Mouse (Mus musculus) left cerebral cortex, adult 8-10 months (tissue): ENCODE measurements around the gene Rps11. TPM values are rescaled to one million over a fixed set of nuclear protein-coding genes. Genes with fewer than 3 reads are reported as not detected.
A peak's percentile ranks its signal among the peaks of the same experiment; 100 is the strongest.
"Not testable (repeated sequence)": the region's sequence is repeated elsewhere in the genome, so short reads cannot be mapped to it uniquely, and the experiment has no call there.

ENCODE experiments used
- DNase-seq, 2 experiments: peaks; one replicate each; pipeline ENCODE4 v3.0.0; 2022; ENCODE audit warnings: low spot score in 2 of 2
- total RNA-seq, 4 experiments: library from RNA; stranded (reverse); gene quantifications; 2 replicates each; pipeline ENCODE4 v1.2.4; 2022

Rps11 gene
- total RNA-seq, 4 experiments from 2014 or later: 467 to 554 (median 521) TPM

DNA sequence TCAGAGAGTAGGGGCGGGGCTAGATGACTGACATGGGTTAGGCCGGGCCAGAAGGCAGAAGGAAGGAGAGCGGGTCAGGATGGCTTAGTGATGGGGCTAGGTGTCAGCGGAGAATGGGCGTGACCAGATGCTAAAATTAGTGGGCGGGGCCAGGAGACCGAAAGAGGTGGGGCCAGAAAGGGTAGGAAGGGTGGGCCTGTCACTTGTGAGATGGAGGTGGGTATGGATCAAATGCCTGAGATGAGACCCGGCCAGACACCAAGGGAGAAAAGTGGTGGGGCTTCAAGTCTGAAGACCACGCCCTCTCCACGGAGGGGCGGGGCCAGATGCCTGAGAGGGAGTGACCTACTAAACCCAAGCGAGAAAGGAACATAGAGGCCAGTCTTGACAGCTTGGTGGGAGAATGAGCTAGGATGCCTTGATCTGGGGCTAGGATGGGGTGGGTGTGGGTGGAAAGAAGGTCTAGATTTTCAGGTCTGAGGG, 10.3 kb upstream of the Rps11 start:
- no peak for DNase-seq

DNA sequence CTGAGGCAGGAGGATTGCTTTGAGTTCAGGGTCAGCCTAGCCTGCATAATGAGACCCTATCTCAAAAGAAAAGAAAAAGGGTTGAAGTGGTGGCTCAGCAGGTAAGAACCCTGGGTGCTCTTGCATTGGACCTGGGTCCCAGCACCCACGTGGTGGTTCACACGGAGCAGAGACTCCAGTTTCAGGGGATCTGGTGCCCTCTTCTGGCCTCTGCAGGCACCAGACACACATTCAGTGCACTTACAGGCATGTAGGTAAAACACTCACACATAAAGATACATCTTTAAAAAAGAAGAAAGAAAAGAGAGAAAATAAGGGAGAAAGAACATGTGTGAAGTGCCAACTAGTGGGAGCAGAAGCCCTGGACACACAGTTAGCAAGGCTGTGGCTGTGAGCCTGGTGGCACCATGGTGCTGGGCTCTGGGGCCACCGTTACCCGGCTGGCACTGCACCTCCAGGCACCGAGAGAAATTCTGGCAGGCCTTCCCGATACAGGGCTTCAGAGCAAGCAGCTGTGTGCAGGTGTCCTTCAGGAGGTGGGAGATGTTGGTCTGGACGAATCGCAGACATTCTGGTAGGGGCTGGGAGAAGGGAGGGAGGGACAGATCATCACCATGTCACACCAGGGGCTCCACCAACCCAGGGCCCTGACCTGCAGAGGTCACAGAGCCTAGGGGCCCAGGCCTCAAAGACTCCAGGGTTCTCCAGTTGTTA, 9.4 kb upstream of the Rps11 start:
- DNase-seq: no peak

DNA sequence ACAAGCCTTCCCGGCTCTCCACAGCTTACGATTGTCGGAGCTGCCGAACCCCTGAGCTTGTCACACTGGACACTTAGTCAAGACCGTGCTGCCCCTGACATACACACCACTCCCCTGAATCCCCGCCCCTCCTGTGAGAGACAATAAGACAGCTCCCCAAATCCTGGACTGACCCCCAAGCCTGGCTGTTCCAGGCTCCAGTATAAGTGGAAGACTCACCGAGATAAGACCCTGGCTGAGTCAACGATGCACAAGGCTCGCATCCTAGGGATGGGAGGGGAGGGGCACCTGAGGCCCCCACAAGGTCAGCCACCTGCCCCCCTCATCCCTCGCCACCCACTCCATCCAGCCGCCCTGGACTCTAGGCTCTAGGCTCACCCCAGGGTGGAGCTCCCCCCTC, 7.6 kb upstream of the Rps11 start:
- no peak for DNase-seq

DNA sequence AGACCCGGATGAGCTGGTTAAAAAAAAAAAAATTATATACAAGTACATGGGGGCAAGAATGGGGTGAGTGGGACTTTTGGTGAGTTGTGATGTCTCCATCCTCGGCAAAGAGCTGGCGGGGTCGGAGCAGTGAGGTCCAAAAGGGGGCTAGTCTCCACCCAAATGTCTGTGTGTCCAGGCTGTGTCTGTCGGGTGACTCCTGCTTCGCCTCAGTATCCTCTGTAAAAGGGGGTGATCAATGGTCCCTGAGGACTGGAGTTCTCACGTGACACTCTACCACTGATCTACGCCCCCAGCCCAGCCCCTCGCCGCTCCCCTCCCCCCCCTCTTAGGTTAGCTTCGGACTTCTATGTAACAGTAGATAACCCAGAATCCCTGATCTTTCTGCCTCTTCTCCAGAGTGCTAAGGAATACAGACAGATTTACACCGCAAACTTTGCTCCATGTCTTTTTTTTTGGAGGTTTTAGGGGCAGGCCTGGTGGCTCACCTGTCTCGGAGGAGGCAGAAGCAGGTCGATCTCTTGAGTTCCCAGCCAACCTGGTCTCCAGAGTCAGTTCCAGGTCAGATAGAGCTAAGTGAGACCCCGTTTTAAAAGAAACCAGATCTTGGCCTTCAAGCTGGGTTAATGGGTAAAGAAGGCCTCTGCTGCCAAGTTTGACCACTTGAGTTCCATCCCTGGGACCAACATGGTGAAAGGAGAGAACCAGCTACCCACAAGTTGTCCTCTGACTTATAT, 5.7 kb upstream of the Rps11 start:
- no peak for DNase-seq

DNA sequence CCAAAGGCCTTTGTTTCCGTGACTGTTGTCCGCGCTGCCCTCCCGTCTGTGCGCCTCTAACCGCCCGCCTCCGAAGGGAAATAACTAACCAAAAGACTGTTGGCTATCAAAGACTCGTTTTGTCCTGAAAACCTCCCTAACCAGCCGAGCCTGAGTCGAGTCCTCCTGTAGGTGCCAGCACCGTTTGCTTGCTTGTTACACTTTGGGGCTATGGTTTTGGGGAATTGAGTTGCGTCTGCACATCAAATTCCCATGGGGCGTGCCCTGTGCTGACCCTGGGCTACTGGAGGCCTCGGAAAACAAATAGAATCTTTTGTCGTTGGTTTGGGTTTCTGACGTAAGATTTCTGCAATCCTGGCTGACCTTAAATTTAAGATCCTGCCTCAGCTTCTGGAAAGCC, 5.1 kb upstream of the Rps11 start:
- DNase-seq: no peak

DNA sequence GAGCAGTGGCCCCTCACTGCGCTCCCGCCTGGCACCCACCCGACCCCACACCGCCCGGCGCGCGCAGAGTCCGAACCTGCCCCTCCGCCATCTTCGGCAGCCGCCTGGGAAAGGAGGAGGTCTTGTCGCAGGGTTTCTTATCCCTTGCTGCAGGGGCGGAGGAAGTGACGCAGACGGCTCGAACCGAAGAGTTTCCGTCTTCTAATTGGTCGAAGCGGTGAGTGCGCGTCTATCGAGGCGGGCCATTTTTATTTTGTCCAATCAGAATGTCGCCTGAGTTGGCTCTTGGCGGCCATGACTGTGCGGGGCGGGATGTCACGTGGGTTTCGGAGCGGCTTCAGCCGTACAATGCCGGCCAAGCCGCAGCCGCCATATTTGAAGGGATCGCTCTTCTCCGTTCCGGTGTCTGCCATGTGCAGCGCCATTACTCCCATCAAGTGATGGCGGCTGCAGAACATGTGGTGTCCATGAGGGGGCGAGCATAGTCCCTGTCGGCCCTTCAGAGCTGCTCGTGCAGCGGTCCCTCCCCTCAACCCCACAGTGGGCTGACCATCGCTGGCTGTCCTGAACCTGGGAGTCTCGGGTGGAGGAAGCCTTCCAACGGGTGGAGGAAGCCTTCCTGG, 4.5 kb upstream of the Rps11 start, which contains the start of gene Rpl13a:
Gene Rpl13a, minus strand, starts transcription at position 138 of the 623 bp plus-strand sequence.
- DNase-seq: peak; percentile 96 to 99

DNA sequence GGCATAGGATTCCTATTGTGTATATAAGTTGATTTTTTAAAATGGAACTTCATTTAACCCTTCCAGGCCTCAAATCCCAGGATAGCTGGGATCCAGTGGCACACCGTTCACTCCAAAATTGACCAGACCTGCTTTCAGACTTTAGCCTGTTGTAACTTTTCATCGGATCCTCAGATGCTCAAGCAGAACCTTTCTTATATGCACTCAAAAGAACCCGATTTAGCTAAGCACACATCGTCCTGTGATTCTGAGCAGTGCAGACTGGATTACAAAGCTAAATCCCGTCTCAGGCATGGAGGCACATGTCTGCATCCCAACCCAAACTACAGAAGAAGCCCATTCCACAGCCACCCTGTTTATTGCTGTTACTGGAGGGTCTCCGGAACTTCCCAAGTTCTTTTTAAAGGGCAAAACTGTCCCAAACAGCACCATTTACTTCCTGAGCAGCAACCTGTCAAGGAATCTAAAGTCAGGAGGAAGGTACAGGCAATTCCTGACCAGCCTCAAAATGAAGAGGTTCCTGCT, 3.5 kb upstream of the Rps11 start:
- DNase-seq: no peak

DNA sequence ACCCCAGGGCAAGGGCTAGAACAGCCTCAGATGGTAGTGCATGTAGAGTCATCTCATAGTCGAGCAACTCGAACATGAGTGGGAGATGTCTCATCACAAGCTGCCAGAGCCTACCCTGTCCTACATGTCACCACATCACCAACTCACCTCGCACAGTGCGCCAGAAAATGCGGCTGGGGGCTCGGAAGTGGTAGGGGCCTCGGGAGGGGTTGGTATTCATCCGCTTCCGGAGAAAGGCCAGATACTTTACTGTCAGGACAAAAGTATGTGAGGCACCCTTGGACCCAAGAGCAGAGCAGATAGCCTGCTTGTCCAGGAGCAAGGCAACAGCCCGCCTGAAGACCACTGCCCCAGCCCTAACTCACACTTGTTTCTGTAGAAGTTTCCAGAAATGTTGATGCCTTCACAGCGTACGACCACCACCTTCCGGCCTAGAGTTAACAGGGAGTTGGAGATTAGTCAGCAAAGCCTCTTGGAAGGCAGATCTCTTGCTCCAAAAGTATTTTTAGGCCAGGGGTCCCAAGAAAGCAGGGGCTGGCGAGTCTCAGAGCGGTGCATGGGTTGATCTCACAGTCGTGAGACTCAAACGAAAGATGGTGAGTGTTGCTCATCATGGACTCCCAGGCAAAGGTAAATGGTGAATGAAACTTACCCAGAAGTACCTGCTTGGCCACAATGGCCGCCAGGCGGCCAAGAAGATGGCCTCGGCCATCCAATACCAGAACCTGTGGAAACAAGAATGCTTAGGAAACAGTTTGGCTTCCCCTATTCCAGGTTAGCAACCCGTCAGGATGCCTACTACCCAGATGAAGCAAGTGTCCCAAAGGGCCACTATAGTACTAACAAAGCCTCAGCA, 2.8 kb upstream of the Rps11 start:
- DNase-seq: no peak

DNA sequence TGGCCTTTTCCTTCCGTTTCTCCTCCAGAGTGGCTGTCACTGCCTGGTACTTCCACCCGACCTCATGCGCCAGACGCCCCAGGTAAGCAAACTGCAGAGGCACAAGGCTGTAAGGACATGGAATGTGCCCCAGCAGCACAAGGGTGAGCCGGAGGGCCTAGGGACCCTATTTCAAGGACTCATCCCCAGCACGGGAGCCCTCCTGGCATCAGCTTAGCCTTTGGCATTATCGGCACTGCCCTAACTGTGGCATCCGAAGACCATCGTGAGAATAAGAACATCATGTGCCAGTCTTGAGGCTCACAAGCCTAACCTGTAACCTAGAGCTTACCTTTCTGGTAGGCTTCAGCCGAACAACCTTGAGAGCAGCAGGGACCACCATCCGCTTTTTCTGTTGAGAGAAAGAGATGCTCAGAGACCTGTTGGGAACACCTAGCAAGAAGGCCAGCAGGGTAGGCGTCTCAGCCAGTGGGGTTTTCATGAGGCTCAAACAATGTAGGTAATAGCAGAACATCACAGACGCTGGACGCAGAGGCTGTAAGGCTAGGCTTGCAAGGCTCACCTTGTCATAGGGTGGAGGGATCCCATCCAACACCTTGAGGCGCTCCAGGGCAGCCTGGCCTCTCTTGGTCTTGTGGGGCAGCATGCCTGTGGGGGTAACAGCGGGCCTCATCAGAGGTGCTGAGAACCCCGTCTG, 2.1 kb upstream of the Rps11 start:
- no peak for DNase-seq

DNA sequence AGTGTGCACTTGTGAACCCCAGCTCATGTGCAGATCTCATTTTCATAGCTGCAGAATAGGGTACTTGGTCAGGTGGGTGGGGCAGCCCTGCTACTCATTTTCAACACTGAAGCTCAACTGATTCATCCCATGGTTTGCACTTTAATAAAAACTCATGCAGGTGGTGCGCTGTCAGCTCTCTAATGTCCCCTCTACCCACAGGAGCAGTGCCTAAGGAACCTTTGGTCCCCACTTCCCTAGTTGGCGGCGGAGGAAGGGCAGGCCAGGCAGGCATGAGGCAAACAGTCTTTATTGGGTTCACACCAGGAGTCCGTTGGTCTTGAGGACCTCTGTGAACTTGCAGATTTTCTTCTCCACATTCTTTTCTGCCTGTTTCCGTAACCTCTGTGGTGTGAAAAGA, 1.4 kb upstream of the Rps11 start:
- not testable (repeated sequence) for DNase-seq

DNA sequence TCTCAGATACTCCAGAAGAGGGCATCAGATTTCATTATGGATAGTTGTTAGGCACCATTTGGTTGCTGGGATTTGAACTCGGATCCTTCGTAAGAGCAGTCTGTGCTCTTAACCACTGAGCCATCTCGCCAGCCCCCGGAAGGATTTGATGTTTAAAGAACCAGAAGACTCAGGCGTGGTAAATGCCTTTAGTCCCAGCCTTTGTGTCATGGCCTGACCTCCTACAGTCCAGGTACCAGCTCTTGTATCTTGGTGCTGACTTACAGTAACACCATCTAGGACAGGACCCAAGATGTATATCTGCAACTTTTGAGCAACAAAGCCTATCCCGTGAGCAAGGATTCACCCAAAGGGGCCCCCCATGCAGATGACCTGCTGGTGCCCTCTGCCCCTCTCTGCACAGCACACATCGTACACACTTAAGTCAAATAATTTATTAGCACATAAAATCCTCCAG, 933 bp upstream of the Rps11 start:
- DNase-seq: no peak

DNA sequence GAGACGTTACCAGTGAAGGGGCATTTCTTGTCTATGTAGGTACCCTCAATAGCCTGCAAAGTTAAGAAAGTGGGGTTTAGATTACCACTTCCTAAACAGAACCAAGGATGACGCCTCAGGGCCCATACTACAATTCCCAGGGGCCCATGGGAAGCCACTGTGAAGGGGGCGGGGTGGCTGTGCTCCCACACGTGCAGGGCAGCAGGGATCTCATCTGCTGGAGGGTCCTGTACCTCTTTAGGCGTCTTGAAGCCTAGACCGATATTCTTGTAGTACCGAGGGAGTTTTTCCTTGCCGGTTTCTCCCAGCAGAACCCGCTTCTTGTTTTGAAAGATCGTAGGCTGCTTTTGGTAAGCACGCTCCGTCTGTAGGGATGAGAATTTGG, 1.1 kb downstream of the Rps11 start:
- DNase-seq: no peak

DNA sequence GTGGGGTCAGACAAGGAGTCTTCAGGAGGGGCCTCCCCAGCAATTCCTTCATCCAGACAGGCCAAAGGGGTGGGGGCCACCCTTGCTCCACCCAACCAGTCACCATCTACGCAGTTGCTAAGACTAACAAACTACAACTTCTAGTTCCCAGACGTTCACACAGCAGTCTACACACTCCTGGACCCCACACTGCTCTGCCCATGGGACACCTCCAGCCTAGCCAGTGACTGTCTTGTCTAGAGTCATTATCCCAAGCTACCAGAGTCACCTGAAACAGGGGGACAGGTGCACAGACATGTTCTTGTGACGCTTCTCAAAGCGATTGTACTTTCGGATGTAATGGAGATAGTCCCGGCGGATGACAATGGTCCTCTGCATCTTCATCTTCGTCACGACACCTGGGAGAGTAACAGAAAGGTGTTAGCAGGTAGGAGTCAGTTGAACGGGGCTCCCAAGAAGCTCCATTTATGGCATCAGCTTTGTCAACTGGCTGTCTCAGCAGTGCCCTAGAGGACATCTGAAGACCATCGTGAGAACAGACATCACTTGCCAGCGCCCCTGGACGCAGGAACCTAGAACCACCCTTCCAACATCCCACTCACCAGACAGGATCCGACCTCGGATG, 1.6 kb downstream of the Rps11 start:
- no peak for DNase-seq

DNA sequence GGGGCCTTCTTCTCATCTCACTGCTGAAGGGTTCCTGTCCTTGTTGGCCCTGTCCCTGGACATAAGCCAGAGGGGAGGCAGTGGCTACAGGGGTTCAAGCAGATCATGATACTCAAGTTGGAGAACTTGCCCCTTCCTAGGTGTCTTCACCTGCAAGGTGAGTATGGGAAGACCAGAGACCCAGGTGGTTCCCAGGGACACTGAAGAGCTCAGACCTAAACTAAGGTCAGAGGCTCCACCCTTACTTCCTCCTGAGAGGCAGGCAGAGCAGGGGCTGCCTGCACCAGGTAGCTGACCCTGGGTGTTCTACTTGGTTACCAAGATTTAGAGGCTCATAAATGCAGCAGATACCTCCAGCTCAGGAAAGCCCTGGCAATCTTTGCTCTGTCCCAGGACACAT, 2.3 kb downstream of the Rps11 start:
- DNase-seq: no peak

DNA sequence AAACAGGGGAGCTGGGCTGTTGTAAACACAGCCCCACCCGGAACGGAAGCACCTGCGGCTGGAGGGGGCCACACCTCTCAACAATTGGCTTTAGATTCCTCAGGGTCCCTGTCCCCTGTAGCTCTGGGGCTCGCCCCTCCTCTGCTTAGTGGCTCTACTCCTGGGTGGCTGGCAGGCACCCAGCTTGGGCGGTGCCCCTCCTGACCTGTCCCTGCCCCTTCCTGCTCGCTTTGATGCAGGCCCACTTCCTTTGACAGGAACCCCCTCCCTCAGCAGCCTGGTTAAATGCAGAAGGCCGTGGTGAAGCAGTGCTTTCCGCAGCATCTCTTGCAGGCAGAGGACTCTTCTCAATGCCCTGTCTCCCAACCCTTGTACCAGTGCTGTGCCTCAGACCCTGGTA, 2.8 kb downstream of the Rps11 start:
- no peak for DNase-seq

DNA sequence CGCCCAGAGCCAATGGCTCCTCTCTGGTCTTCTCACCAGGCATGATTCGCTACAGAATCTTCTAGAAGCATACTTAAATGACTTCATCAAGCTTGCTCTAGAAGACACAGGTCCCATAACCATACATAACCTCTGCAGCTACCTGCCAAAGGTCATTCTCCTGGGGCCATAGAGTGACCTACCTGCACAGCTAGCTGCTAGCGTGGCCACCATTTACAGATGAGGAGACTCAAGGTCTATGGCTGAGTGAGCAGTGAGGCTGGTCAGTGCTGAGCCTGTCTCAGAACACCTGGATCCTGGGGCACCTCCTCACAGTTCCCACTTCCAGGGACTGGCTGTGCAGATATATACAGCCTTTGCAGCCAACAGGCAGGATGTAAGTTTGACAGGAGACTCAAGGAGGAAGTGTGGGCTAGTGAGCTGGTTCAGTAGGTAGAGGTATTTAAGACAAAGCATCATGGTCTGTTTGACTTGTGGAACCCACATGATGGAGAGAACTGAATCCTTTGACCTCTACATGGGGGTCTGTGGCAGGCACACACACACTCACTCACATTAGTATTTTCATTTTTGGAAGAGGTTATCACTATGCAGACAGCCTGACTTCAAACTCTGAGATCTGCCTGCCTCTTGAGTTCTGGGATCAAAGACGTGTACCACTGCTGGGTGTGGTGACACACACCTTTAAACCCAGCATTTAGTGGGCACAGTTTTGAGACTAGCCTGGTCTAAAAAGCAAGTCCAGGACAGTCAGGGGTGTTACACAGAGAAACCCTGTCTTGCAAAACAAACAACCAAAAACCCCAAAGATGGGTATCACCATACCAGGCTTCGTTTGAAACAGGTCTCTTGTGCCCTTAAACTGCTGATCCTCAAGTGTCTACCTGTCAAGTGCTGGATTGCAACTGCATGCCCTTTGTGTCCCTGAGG, 4.2 kb downstream of the Rps11 start:
- DNase-seq: no peak

DNA sequence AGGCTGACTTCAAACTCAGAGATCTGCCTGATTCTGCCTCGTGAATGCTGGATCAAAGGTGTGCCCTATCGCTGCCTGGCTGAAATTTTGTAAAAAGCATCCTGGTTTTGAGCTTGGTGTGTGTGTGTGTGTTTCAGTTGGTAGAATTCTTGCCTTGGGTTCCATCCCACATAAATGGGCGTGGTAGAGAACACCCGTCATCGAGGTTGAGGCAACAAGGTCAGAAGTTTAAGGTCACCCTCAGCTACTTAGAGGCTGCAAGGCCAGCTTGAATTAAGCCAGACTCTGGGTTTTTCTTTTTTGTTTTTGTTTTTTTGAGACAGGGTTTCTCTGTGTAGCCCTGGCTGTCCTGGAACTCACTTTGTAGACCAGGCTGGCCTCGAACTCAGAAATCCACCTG, 5.9 kb downstream of the Rps11 start:
- no peak for DNase-seq

DNA sequence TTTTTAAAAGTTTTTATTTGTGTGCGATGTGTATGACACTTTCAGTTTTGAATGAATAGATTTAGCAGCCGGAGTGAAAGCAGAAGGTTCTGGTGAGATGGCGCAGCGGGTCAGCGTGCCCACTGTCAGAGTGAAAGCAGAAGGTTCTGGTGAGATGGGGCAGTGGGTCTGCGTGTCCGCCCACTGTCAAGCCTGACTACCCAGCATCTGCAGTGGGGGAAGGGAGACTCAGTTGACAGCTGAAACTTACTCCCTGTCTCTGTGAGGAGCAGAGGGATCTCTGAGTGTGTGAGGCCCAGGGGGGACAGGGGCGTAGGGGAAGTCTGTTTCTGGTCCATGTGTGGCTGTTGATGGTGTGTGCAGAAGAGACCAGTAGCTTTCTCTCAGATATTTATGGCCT, 6.7 kb downstream of the Rps11 start:
- DNase-seq: no peak

DNA sequence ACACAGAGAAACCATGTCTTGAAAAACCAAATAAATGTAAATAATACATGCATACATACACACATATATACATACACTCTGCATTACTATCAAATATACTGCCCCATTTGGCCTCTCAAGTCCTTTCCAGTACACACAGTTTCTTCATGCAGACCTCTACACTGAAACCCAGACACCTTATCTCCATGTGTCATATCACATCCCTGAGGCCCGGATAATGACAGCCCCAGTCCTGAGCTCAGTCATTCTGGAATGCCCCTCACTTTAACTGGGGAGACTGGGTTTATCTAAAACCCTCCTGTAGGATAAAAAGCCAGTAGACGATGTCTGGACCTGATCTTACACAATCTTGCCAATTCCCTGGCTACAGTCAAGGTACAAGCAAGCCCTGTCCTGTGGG, 10.8 kb downstream of the Rps11 start:
- DNase-seq: no peak
